Mouse (Mus musculus) E14TG2a.4 (cell line): Measurements from ENCODE around the gene Zdhhc4.
A peak's percentile ranks its signal among the peaks of the same experiment; 100 is the strongest.

Experiments
- CTCF ChIP-seq: conservative IDR thresholded peaks from 2 replicates; pipeline ENCODE4 v1.5.1; 2014; ENCODE audit warnings: low read length
- NANOG ChIP-seq: IDR thresholded peaks from 2 replicates; pipeline ENCODE4 v1.6.1; 2014; ENCODE audit warnings: borderline replicate concordance, low read length, mixed read lengths
- POU5F1 ChIP-seq: IDR thresholded peaks from 2 replicates; pipeline ENCODE4 v1.6.1; 2014; ENCODE audit warnings: low read length, borderline replicate concordance

DNA sequence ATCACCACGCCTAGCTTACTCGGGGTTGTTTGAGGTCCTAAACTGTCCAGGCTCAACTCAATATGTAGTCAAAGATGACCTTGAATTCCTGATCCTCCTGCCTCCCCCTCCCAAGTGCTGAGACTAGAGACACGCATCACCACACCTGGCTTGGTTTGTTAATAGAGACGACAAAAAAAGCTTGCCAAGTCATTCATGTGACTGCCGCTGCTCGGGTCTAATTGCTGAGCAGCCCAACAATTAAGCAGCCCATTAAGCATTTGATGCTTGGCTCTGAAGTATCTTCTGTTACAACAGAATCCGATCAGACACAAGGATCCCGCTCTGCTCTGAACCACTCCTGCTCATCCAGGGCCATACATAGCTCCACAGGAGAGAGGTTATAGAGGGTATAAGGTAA lies 17.3 kb upstream of the Zdhhc4 start:
- no peak for TF ChIP-seq CTCF
- TF ChIP-seq POU5F1: no peak
- peak; percentile 70; the same call in 1 of the 2 replicates for TF ChIP-seq NANOG
